Mouse (Mus musculus) left cerebral cortex, postnatal 10 days (tissue): ENCODE measurements at regions not wholly inside any gene's neighbourhood (a gene's known extent, or its start where the extent isn't known, plus 50 kb on each side); places are given as distances from the start of the nearest gene placed in this dataset.
"Not testable (repeated sequence)": the region's sequence is repeated elsewhere in the genome, so short reads cannot be mapped to it uniquely, and the experiment has no call there.

ENCODE experiments used
- DNase-seq, 2 experiments: peaks; one replicate each; pipeline ENCODE4 v3.0.0; 2021 to 2022; ENCODE audit warnings: low spot score in 2 of 2, mixed read lengths in 1 of 2; ENCODE audit errors: extremely low spot score in 1 of 2
- intact Hi-C: fragments of 180-260 bp; cut with DNase I; formaldehyde crosslinking; loops from one replicate; pipeline ENCODE4 v1.15.1; 2025

GRCm38 (mm10) chr2:107869304-107869958 lies 579.0 kb downstream of the Kcna4 start:
- DNase-seq: peak in 1 of 2 experiments; percentile 47
- intact Hi-C loops: loop anchor here (5.0 to 10.0 kb wide), 3 partner anchors 787 to 1505 kb away; no protein-coding TSS in a partner anchor

- intact Hi-C loops: loop anchor here (10.0 kb wide), 1 partner anchor 1525 kb away; no protein-coding TSS in a partner anchor
- DNase-seq: no peak
Measured at GRCm38 (mm10) chr2:107879663-107880062, 589.2 kb downstream of the Kcna4 start.

GRCm38 (mm10) chr2:107886063-107886762 lies 595.8 kb downstream of the Kcna4 start:
- DNase-seq: no peak
- intact Hi-C loops: loop anchor here (10.0 kb wide), 1 partner anchor 1531 kb away; no protein-coding TSS in a partner anchor

- intact Hi-C loops: loop anchor here (10.0 kb wide), 1 partner anchor 1533 kb away; no protein-coding TSS in a partner anchor
- DNase-seq: no peak
Measured at GRCm38 (mm10) chr2:107888245-107888644, 597.8 kb downstream of the Kcna4 start.

GRCm38 (mm10) chr2:107925116-107925515 lies 634.7 kb downstream of the Kcna4 start:
- intact Hi-C loops: no loop called here
- no peak for DNase-seq

- intact Hi-C loops: no loop called here
- DNase-seq: no peak
Measured at GRCm38 (mm10) chr2:107926606-107927005, 636.2 kb downstream of the Kcna4 start.

GRCm38 (mm10) chr2:107935336-107935735 lies 644.9 kb downstream of the Kcna4 start:
- intact Hi-C loops: no loop called here
- DNase-seq: no peak

GRCm38 (mm10) chr2:107935775-107936174 lies 645.3 kb downstream of the Kcna4 start:
- intact Hi-C loops: no loop called here
- no peak for DNase-seq

GRCm38 (mm10) chr2:107941374-107941773 lies 650.9 kb downstream of the Kcna4 start:
- DNase-seq: no peak
- intact Hi-C loops: no loop called here

GRCm38 (mm10) chr2:107945837-107946451 lies 655.5 kb downstream of the Kcna4 start:
- intact Hi-C loops: no loop called here
- DNase-seq: no peak

GRCm38 (mm10) chr2:107955608-107956127 lies 665.2 kb downstream of the Kcna4 start:
- DNase-seq, intact Hi-C loops: not testable (repeated sequence)

GRCm38 (mm10) chr2:107963921-107964320 lies 673.5 kb downstream of the Kcna4 start:
- DNase-seq, intact Hi-C loops: not testable (repeated sequence)

- DNase-seq: no peak
- intact Hi-C loops: loop anchor here (5.0 kb wide), 1 partner anchor 1727 kb away; no protein-coding TSS in a partner anchor
Measured at GRCm38 (mm10) chr2:107964841-107965240, 674.4 kb downstream of the Kcna4 start.

GRCm38 (mm10) chr2:107965336-107966306 lies 675.2 kb downstream of the Kcna4 start:
- intact Hi-C loops: loop anchor here (5.0 kb wide), 1 partner anchor 1727 kb away; no protein-coding TSS in a partner anchor
- no peak for DNase-seq

- peak in 1 of 2 experiments; percentile 57 for DNase-seq
- intact Hi-C loops: loop anchor here (5.0 kb wide), 1 partner anchor 1724 kb away; no protein-coding TSS in a partner anchor
Measured at GRCm38 (mm10) chr2:107968526-107968925, 678.1 kb downstream of the Kcna4 start.

GRCm38 (mm10) chr2:107969526-107969925 lies 679.1 kb downstream of the Kcna4 start:
- DNase-seq: no peak
- intact Hi-C loops: loop anchor here (5.0 kb wide), 1 partner anchor 1723 kb away; no protein-coding TSS in a partner anchor

- intact Hi-C loops: no loop called here
Measured at GRCm38 (mm10) chr2:107973528-107973927, 683.1 kb downstream of the Kcna4 start.

GRCm38 (mm10) chr2:107994831-107995230 lies 704.4 kb downstream of the Kcna4 start:
- no peak for DNase-seq
- intact Hi-C loops: no loop called here

More at GRCm38 (mm10) chr2:107973528-107973927, 683.1 kb downstream of the Kcna4 start:
- DNase-seq: no peak
